Mouse (Mus musculus): ENCODE measurements around the gene Sel1l. TPM values are rescaled to one million over a fixed set of nuclear protein-coding genes. Genes with fewer than 3 reads are reported as not detected.

Sel1l gene
- polyA plus RNA-seq, 1 experiment from 2014 or later, result 131 TPM

- no peak overlapping the region for H3K9ac ChIP-seq (ENCODE audit: low read length)
- H3K27me3 ChIP-seq (ENCODE audit: control insufficient read depth, insufficient read depth, low read length), result no peaks in the 10 kb centered on the region
- H3K4me1 ChIP-seq (ENCODE audit: control insufficient read depth, insufficient read depth, low read length), result peaks cover 4% of the 10 kb centered on the region
- no peak for ATAC-seq (ENCODE audit: insufficient read depth, low FRiP score)
- H3K36me3 ChIP-seq (ENCODE audit: control insufficient read depth, insufficient read depth, low read length), result no peaks in the 10 kb centered on the region
- 81% methylated on average over 13 of the region's 13 CpGs for WGBS
- H3K4me2 ChIP-seq (ENCODE audit: low read depth, low read length), result no peak overlapping the region
- no peaks in the 10 kb centered on the region for H3K9me3 ChIP-seq (replicated peaks; ENCODE audit: control insufficient read depth, low read length)
- H3K4me3 ChIP-seq (replicated peaks; ENCODE audit: low read length), result no peak overlapping the region
- no peak overlapping the region for H3K27ac ChIP-seq (ENCODE audit: low read length)
These were observed 90.9 kb downstream of the Sel1l start for GRCm38 (mm10) chr12:91757854-91758562.

- no peak overlapping the region for H3K9ac ChIP-seq (ENCODE audit: low read length)
- no peak for ATAC-seq (ENCODE audit: insufficient read depth, low FRiP score)
- 32% methylated on average over 5 of the region's 5 CpGs for WGBS
These were observed 92.3 kb downstream of the Sel1l start for GRCm38 (mm10) chr12:91756562-91757166.

More at GRCm38 (mm10) chr12:91756562-91757166, 92.3 kb downstream of the Sel1l start:
- H3K4me3 ChIP-seq (replicated peaks; ENCODE audit: low read length), result no peak overlapping the region
- no peaks in the 10 kb centered on the region for H3K27me3 ChIP-seq (ENCODE audit: control insufficient read depth, insufficient read depth, low read length)
- no peak overlapping the region for H3K4me2 ChIP-seq (ENCODE audit: low read depth, low read length)
- peaks cover 4% of the 10 kb centered on the region for H3K4me1 ChIP-seq (ENCODE audit: control insufficient read depth, insufficient read depth, low read length)
- H3K9me3 ChIP-seq (replicated peaks; ENCODE audit: control insufficient read depth, low read length), result no peaks in the 10 kb centered on the region
- H3K27ac ChIP-seq (ENCODE audit: low read length), result no peak overlapping the region
- H3K36me3 ChIP-seq (ENCODE audit: control insufficient read depth, insufficient read depth, low read length), result no peaks in the 10 kb centered on the region

Small RNA genes within 50 kb of the gene (microRNA-seq; reads per million reads assigned to microRNA genes)
- not detected for gene Gm22015

Other genes starting within 250 kb of the Sel1l start
- 8.1 and 8.5 TPM in 2 replicates for gene Ston2, start 60.8 kb downstream of the Sel1l start, polyA plus RNA-seq (2015; fragmentation: Nextera tagmentation; extraction: Ambion mirVana)

Measured in stomach, embryonic 16.5 days (tissue).